Mouse (Mus musculus) adrenal gland, adult 8-10 months (tissue): ENCODE data around the gene Anxa10. TPM values are rescaled to one million over a fixed set of nuclear protein-coding genes. Genes with fewer than 3 reads are reported as not detected.

ENCODE experiments used
- DNase-seq: peaks from one replicate; pipeline ENCODE4 v3.0.0; 2022
- total RNA-seq, 4 experiments: library from RNA; stranded (reverse); gene quantifications; 2 replicates each; pipeline ENCODE4 v1.2.4; 2022

Gene Anxa10
- not detected for total RNA-seq

DNA sequence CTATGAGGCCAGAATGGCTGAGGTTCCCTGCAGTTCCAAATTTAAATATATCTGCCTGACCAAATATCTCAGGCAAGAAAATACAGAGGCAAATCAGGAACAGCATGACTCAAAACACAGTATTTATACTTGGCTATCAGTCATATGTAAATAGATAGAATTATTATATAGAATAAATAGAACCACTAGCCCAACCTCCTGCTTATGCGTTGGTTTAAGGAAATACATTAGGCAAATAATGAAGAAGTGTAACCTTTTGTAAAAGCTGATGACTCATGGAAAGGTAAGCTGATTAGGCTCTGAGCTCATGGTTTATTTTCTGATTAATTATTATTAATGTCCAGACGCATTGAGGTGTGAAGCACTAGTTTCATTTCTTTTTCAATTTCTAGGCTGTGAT, at the start of gene Anxa10:
Anxa10 (minus strand) TSS at position 53 of the 400 bp plus-strand sequence.
- no peak for DNase-seq

DNA sequence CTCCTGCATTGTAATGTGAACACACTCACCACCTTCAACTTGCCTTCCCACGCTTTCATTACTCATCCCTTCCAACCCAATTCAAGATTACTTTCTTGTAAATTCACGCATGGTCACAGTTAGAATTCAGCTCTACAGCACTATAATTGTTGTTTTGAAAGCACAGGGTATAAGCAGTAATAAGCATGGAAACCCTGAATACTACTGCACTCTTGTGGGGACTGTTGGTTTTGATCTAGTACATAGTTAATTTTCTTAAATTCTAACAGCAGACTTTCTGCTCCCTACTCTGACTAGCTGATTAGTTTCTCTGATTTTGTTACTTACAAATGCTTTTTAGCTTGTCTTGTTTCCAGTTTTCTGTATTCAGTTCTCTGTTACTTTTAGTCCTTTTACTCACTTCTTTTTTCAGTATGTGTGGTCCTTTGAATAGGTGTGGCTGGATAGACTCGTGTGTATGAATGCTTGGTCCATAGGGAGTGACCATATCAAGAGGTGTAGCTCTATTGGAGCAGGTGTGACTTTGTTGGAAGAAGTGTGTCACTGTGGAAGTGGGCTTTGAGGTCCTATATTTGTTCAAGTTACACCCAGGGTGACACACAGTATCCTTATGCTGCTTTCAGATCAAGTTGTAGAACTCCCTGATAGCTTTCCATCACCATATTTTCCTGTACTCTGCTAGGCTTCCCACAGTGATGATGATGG, 9.9 kb upstream of the Anxa10 start:
- no peak for DNase-seq

DNA sequence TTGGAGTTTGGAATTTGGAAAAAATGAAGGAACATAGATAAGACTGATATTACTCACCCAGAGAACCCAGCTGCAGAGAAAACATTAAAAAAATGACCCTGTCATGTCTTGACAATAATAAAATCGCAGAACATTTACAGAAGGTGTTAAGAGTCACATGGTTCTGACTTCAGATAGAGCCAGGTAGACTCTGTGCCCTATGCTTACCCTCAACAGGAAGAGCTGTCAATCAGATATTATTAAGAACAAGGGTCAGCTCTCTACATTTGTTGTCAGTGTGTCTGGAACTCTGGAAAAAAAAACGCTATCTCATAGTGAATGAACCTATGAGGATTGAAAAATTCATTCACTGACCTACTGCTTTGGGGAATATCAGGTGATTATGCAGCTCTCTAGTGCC, 25.7 kb downstream of the Anxa10 start:
- no peak for DNase-seq

DNA sequence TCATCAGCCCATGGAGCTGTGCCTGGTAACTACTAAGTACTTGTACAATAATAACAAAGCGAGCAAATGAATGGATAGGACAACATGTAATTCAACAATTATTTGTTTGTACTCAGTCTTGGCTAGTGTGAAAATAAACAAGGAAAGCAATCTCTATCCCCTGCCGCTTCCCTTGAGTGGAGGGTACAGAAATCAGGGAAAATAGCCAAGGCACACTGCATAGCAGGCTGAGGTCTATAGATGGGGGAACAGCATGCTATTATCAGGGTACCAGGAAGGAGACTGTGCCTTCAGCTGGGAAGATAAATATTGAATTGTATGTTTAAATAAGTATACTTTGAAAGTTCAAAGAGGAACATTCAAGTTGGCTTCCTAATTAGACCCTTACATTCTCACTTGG, 41.1 kb downstream of the Anxa10 start:
- no peak for DNase-seq

DNA sequence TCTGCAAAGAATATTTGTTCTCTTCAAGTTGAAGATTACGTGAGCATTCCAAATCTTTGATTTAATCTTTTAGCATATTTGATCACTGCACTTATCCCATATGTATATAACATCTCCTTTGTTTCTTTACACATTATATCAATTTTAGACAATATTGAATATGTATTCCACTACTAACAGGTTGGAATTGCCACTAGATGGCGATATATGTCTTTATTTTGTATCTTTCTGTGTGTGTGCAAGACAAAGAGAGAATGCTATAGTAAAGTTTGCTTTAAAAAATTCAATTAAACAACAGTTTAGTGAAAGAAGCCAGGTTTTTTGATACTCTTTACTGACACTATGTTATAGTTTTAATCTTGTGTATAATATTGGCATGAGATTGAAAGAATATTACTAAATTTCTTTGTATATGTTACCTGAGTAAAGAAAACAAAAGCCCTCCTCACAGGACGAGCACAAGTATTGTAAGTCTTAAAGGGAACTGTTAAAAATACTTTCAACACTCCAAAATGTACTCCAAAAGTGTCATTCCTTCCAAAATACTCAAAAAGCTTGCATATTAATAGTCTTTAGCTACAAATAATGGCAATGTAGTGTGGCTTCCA, 42.7 kb downstream of the Anxa10 start:
- no peak for DNase-seq

DNA sequence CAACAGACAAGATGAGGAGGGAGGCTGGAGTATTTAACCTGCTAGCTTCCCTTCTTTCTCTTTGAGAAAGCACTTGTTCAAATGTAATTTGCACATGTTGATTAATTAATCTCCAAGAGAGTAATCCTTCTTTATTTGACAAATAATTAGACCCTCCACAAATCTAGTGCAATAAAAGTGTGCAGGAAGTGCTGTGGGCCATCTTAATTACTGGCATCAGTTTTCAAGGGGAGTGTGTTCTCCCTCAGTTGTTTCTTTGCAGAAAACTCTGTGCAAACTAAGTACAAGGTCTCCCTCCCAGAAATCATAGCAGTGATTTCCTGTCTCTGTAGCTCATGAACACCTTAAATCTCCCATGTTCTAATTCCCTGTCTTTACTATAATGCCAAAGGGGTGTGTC, 54.6 kb downstream of the Anxa10 start:
- DNase-seq: no peak

DNA sequence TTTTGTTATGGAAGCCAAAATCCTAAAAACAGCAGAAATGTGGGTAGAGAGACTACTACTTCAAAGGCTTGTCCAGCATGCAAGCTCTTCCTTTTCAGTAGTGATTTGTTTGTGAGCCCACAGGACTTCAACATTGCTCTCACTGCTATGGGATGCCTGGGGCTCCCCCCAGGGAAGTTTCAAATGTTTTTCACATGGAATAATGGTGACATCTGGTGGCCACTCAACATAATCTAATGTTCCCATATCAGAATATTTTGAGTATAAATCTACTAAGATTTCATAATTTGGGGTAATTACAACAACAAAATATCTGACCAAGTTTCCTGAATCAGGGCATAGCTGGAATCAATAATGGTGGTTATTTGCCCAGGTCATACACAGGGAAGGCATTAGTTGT, 62.6 kb downstream of the Anxa10 start:
- DNase-seq: no peak

DNA sequence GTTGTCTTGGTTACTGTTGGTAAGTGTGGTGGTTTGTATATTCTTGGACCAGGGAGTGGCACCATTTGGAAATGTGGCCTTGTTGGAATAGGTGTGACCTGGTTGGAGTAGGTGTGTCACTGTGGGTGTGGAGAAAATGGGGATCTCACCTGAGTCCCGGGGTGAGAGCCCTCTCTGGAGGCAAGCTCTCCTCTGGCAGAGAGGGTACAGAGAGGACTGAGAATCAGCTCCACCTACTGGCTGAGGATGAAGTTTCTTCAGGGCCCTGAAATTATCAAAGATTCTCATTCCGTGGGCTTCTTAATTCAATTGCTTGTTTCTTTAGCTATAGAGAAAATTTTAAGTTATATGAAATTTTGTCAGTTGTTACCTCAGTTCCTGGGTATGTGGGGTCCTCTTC, 76.1 kb downstream of the Anxa10 start:
- no peak for DNase-seq

DNA sequence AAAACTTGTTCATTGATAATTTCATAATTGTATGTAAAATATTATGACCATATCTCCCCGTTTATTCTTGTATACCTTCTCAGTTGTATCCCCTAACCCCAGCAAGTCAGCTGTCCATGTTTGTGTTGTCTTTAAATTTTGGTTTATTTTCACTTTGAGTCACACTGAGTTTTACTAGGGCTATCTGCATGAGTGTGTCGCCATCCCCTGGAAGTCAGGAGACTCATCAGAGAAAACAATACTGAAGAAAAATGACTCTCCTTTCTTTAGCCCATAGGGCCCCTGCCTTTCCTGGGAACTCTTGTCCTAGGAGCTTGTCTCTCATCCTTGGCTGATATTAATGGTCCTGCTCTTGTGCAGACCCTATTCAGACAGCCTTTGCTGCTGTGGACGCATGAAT, 88.6 kb downstream of the Anxa10 start:
- no peak for DNase-seq

DNA sequence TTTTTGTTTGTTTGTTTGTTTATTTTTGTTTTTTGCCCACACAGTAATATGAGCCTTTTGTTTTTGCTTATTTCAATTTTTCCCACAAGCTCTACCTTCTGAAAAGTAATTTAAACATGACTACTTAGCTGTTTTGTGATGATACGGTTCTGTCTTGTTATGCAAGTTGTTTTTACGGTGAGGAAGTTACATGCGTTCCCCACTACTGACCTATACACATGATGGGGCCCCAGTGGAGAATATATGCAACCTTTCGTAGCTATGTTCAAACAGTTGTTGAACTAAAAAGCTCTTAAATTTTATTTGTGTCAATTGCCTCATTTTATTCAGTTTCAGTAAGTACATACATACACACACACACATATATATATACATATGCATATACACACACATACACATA, 108.4 kb downstream of the Anxa10 start:
- no peak for DNase-seq

DNA sequence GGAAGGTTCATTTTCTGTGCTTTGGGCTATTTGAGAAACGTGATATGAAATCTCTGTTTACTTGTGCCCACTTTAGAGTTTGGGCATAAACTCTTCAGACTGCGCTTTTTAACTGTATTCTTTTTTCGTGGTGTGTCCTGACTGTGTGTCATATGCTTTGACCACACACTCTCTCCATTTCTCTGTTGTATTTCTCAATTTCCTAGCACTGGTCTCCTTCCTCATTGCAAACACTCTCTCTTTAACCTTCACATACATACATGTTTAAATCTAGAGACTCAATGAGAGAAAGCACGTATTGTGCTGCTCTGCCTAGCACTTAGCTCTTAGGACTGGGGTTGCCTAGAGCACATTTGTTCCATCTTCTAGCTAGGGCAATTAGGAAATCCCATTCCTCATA, 108.8 kb downstream of the Anxa10 start:
- DNase-seq: no peak

Other genes starting within 250 kb of the Anxa10 start
- 10 to 100 TPM; 30.3 to 61.7 (median 47.0) TPM for gene Palld, start 220.5 kb downstream of the Anxa10 start, total RNA-seq
- gene Ddx60, start 195.1 kb downstream of the Anxa10 start, total RNA-seq: 10 to 100 TPM in 1 of 4 experiments, 1 to 10 TPM in 3; 7.2 to 11.0 (median 8.8) TPM